Mouse (Mus musculus): ENCODE measurements at regions not wholly inside any gene's neighbourhood (a gene's known extent, or its start where the extent isn't known, plus 50 kb on each side); places are given as distances from the start of the nearest gene placed in this dataset.

GRCm38 (mm10) chr15:70920138-70920537 is 2914.2 kb upstream of the Gm6569 start:
- Histone ChIP-seq H3K4me2 (ENCODE audit: low read length) (no peak overlapping the region), H3K9me3 (replicated peaks; ENCODE audit: low read length) (no peaks in the 10 kb centered on the region), H3K27ac (no peak overlapping the region), H3K36me3 (ENCODE audit: insufficient read depth, low read length) (no peaks in the 10 kb centered on the region), H3K27me3 (ENCODE audit: insufficient read depth, low read length) (no peaks in the 10 kb centered on the region), H3K4me3 (replicated peaks; ENCODE audit: low read depth, low read length) (no peak overlapping the region), H3K9ac (ENCODE audit: low read depth, low read length) (no peak overlapping the region), H3K4me1 (replicated peaks; ENCODE audit: insufficient read depth, low read length) (no peaks in the 10 kb centered on the region)
- no peak for ATAC-seq (replicated peaks; ENCODE audit: low FRiP score, low read depth)
- TF ChIP-seq CTCF (IDR thresholded peaks at IDR 0.05; ENCODE audit: low read depth) = peak; percentile 18; the same call in 1 of the 2 replicates
- no peak for DNase-seq (ENCODE audit: low spot score)

GRCm38 (mm10) chr15:70920862-70921261 is 2913.5 kb upstream of the Gm6569 start:
- Histone ChIP-seq H3K27ac (no peak overlapping the region), H3K9me3 (replicated peaks; ENCODE audit: low read length) (no peaks in the 10 kb centered on the region), H3K27me3 (ENCODE audit: insufficient read depth, low read length) (no peaks in the 10 kb centered on the region), H3K4me3 (replicated peaks; ENCODE audit: low read depth, low read length) (no peak overlapping the region), H3K4me1 (replicated peaks; ENCODE audit: insufficient read depth, low read length) (no peaks in the 10 kb centered on the region), H3K36me3 (ENCODE audit: insufficient read depth, low read length) (no peaks in the 10 kb centered on the region), H3K9ac (ENCODE audit: low read depth, low read length) (no peak overlapping the region), H3K4me2 (ENCODE audit: low read length) (no peak overlapping the region)
- ATAC-seq (replicated peaks; ENCODE audit: low FRiP score, low read depth) (no peak), DNase-seq (ENCODE audit: low spot score) (peak; percentile 59)
- peak; percentile 82 for TF ChIP-seq CTCF (IDR thresholded peaks at IDR 0.05; ENCODE audit: low read depth)
- 42% methylated on average over 2 of the region's 2 CpGs for WGBS
